Mouse (Mus musculus) ES-E14 (cell line): Measurements from ENCODE around the gene Actn1. TPM values are rescaled to one million over a fixed set of nuclear protein-coding genes. Genes with fewer than 3 reads are reported as not detected.

Source experiments
- DNase-seq: peaks from one replicate; pipeline ENCODE4 v3.0.0-alpha.2; 2013; ENCODE audit warnings: low read depth, low spot score
- H3K27ac ChIP-seq: 2 replicates; pipeline ENCODE4 v1.5.1; 2012; ENCODE audit warnings: low read depth, mild to moderate bottlenecking, low read length, moderate library complexity, mixed read lengths; ENCODE audit not compliant: poor library complexity, insufficient read depth, severe bottlenecking
- H3K36me3 ChIP-seq: 2 replicates; pipeline ENCODE4 v1.6.1; 2012; ENCODE audit warnings: mild to moderate bottlenecking, low read length, moderate library complexity, mixed read lengths; ENCODE audit not compliant: control insufficient read depth, poor library complexity, insufficient read depth, severe bottlenecking
- H3K4me1 ChIP-seq, 2 experiments: fragments of 150-350 bp in 1 of 2; sonication (generic) in 1 of 2; 2 replicates each; pipeline ENCODE4 v1.6.1; 2012; ENCODE audit warnings: low read length in 2 of 2, mild to moderate bottlenecking in 1 of 2, mixed read lengths in 1 of 2; ENCODE audit not compliant: control insufficient read depth in 2 of 2, insufficient read depth in 2 of 2, poor library complexity in 1 of 2
- H3K4me3 ChIP-seq, 2 experiments: fragments of 150-350 bp in 1 of 2; sonication (generic) in 1 of 2; 2 replicates each; pipeline ENCODE4 v1.5.1; 2012; ENCODE audit warnings: low read length in 2 of 2, low read depth in 1 of 2, mild to moderate bottlenecking in 1 of 2, mixed read lengths in 1 of 2; ENCODE audit not compliant: insufficient read depth in 1 of 2, poor library complexity in 1 of 2, severe bottlenecking in 1 of 2
- H3K9ac ChIP-seq: 2 replicates; pipeline ENCODE4 v1.6.1; 2012; ENCODE audit warnings: low read depth, mild to moderate bottlenecking, low read length, mixed read lengths; ENCODE audit not compliant: poor library complexity, insufficient read depth, severe bottlenecking
- H3K9me3 ChIP-seq: fragments of 150-350 bp; sonication (generic); 2 replicates; pipeline ENCODE4 v1.6.1; 2012; ENCODE audit warnings: low read depth, mild to moderate bottlenecking, low read length; ENCODE audit not compliant: control insufficient read depth, insufficient read depth
- CHD2 ChIP-seq: IDR thresholded peaks from 2 replicates; pipeline ENCODE4 v1.6.1; 2014; ENCODE audit warnings: mild to moderate bottlenecking, low read depth, low read length, inconsistent platforms
- HCFC1 ChIP-seq: IDR thresholded peaks from 2 replicates; pipeline ENCODE4 v1.6.1; 2012; ENCODE audit warnings: low read length, inconsistent platforms, borderline replicate concordance; ENCODE audit not compliant: insufficient read depth
- MAFK ChIP-seq: IDR thresholded peaks from 2 replicates; pipeline ENCODE4 v1.6.1; 2014; ENCODE audit warnings: mild to moderate bottlenecking, low read depth, low read length, inconsistent platforms; ENCODE audit not compliant: insufficient read depth
- ZC3H11A ChIP-seq: IDR thresholded peaks from 2 replicates; pipeline ENCODE4 v1.6.1; 2012; ENCODE audit warnings: low read depth, mild to moderate bottlenecking, inconsistent platforms, low read length, borderline replicate concordance
- ZNF384 ChIP-seq: IDR thresholded peaks from 2 replicates; pipeline ENCODE4 v1.6.1; 2012; ENCODE audit warnings: low read depth, low read length, inconsistent platforms
- in situ Hi-C, 2 experiments: fragments of 600-800 bp; cut with MboI; formaldehyde crosslinking; loops; one replicate each; pipeline ENCODE4 v1.15.1; 2025; ENCODE audit warnings: low sequenced_read_pairs in 2 of 2, inconsistent platforms in 1 of 2; ENCODE audit not compliant: unreplicated experiment in 2 of 2
- total RNA-seq: library from RNA; depleted of rRNA; stranded (reverse); fragments of 300-350 nt; gene quantifications from 2 replicates; pipeline ENCODE4 v1.2.3, GENCODE M21; 2012; rRNA removed

Gene Actn1
- total RNA-seq = 235 and 255 TPM in 2 replicates

- H3K27ac ChIP-seq = peak within 1 kb of the TSS; percentile 68
- H3K36me3 ChIP-seq = no peaks in the 10 kb centered on the region
- TF ChIP-seq CHD2 (peak; percentile 84), MAFK (no peak)
- peak; percentile 93 for DNase-seq
- no peaks in the 10 kb centered on the region for H3K9me3 ChIP-seq
- H3K4me1 ChIP-seq = peaks cover 12 to 14% of the 10 kb centered on the region in 2 experiments
- in situ Hi-C loops = no loop called here
- H3K9ac ChIP-seq = peak within 1 kb of the TSS; percentile 84
- H3K4me3 ChIP-seq = peak within 1 kb of the TSS; percentile 89
Measured at GRCm38 (mm10) chr12:80260056-80260743, at the start of gene Actn1. Gene Actn1, minus strand, starts transcription at chr12:80260371.

- Histone ChIP-seq H3K4me1 (peaks cover 0 to 2% of the 10 kb centered on the region in 2 experiments; a peak in 1 of 4 replicates), H3K9me3 (no peaks in the 10 kb centered on the region), H3K9ac (no peak overlapping the region), H3K4me3 (no peak overlapping the region), H3K36me3 (no peaks in the 10 kb centered on the region), H3K27ac (no peak overlapping the region)
- TF ChIP-seq MAFK = no peak
- DNase-seq = no peak
- in situ Hi-C loops = no loop called here
Measured at GRCm38 (mm10) chr12:80307556-80307955, 47.4 kb upstream of the Actn1 start.

GRCm38 (mm10) chr12:80304518-80304917 is 44.3 kb upstream of the Actn1 start:
- TF ChIP-seq CHD2 = no peak
- TF ChIP-seq HCFC1 = no peak
- TF ChIP-seq ZC3H11A = no peak
- no peak for TF ChIP-seq MAFK
- no peak for TF ChIP-seq ZNF384
- Histone ChIP-seq H3K9ac (no peak overlapping the region), H3K36me3 (no peaks in the 10 kb centered on the region), H3K4me1 (no peaks in the 10 kb centered on the region), H3K9me3 (no peaks in the 10 kb centered on the region), H3K27ac (no peak overlapping the region), H3K4me3 (no peak overlapping the region)
- DNase-seq = no peak
- in situ Hi-C loops = no loop called here

GRCm38 (mm10) chr12:80300833-80301456 is 40.8 kb upstream of the Actn1 start:
- no peak for DNase-seq
- in situ Hi-C loops = no loop called here
- H3K4me3 ChIP-seq = no peak overlapping the region
- H3K36me3 ChIP-seq = no peaks in the 10 kb centered on the region
- TF ChIP-seq MAFK (no peak), CHD2 (no peak), ZNF384 (no peak), ZC3H11A (no peak), HCFC1 (no peak)
- H3K9me3 ChIP-seq = no peaks in the 10 kb centered on the region
- H3K27ac ChIP-seq = no peak overlapping the region
- H3K4me1 ChIP-seq = 0 out of 4 replicates have a peak, but pooled peaks cover 0 to 3% of the 10 kb centered on the region in 2 experiments
- H3K9ac ChIP-seq = no peak overlapping the region
